Mouse (Mus musculus) forebrain, embryonic 14.5 days (tissue): ENCODE data around the gene Antxrl. TPM values are rescaled to one million over a fixed set of nuclear protein-coding genes. Genes with fewer than 3 reads are reported as not detected.

Source experiments
- ATAC-seq: fragments of 200-750 bp; cut with Nextera tagmentation; 2 replicates; pipeline ENCODE4 v1.8.0; 2017; ENCODE audit warnings: mild to moderate bottlenecking, moderate library complexity
- DNase-seq: peaks from one replicate; pipeline ENCODE4 v3.0.0-alpha.2; 2015; ENCODE audit warnings: low spot score
- H3K27ac ChIP-seq: fragments of 300-500 bp; sonication (generic); 2 replicates; pipeline ENCODE4 v1.5.1; 2014; ENCODE audit warnings: low read depth, mild to moderate bottlenecking, control low read depth, low read length, moderate library complexity
- H3K27me3 ChIP-seq: fragments of 300-500 bp; sonication (generic); replicated peaks from 2 replicates; pipeline ENCODE4 v1.6.1; 2014; ENCODE audit warnings: low read length, control low read depth, mixed read lengths; ENCODE audit not compliant: control insufficient read depth, insufficient read depth
- H3K36me3 ChIP-seq: fragments of 300-500 bp; sonication (generic); 2 replicates; pipeline ENCODE4 v1.6.1; 2014; ENCODE audit warnings: low read length, control low read depth; ENCODE audit not compliant: control insufficient read depth, insufficient read depth
- H3K4me1 ChIP-seq: fragments of 300-500 bp; sonication (generic); 2 replicates; pipeline ENCODE4 v1.6.1; 2014; ENCODE audit warnings: antibody characterized with exemption, low read length, control low read depth; ENCODE audit not compliant: control insufficient read depth, insufficient read depth
- H3K4me2 ChIP-seq: fragments of 300-500 bp; sonication (generic); 2 replicates; pipeline ENCODE4 v1.6.1; 2014; ENCODE audit warnings: mild to moderate bottlenecking, control low read depth, low read length
- H3K4me3 ChIP-seq: fragments of 300-500 bp; sonication (generic); 2 replicates; pipeline ENCODE4 v1.5.1; 2014; ENCODE audit warnings: low read depth, low read length, control low read depth
- H3K9ac ChIP-seq: fragments of 300-500 bp; sonication (generic); 2 replicates; pipeline ENCODE4 v1.6.1; 2014; ENCODE audit warnings: mild to moderate bottlenecking, low read length, control low read depth, moderate library complexity
- H3K9me3 ChIP-seq: fragments of 300-500 bp; sonication (generic); replicated peaks from 2 replicates; pipeline ENCODE4 v1.6.1; 2016; ENCODE audit warnings: low read length, control low read depth, mixed read lengths; ENCODE audit not compliant: control insufficient read depth
- WGBS: fragments of 180-500 bp; shearing (Covaris S2); extraction: QIAGEN DNeasy Blood & Tissue Kit; methylation state at CpG from one replicate; pipeline ENCODE4 v1.1.7; 2014; 5-methylcytosine and 5-hydroxymethylcytosine counted together
- polyA plus RNA-seq: library from polyadenylated mRNA; unstranded; fragments of >200 nt; fragmentation: Nextera tagmentation; extraction: Ambion mirVana; gene quantifications from 2 replicates; pipeline ENCODE4 v1.2.1, GENCODE M21; 2014

The Antxrl gene
- not detected in 2 replicates for polyA plus RNA-seq

GRCm38 (mm10) chr14:34052516-34052915 lies at the start of gene Antxrl:
Gene Antxrl, plus strand, starts transcription at chr14:34052707.
- ATAC-seq (no peak), DNase-seq (no peak)
- no peak within 1 kb of the TSS for H3K4me3 ChIP-seq
- no peaks in the 10 kb centered on the region for H3K27me3 ChIP-seq
- H3K4me2 ChIP-seq, result no peak within 1 kb of the TSS
- 94% methylated on average over 6 of the region's 6 CpGs for WGBS
- no peaks in the 10 kb centered on the region for H3K9me3 ChIP-seq
- no peak within 1 kb of the TSS for H3K9ac ChIP-seq
- H3K36me3 ChIP-seq, result no peaks in the 10 kb centered on the region
- no peak within 1 kb of the TSS for H3K27ac ChIP-seq
- no peaks in the 10 kb centered on the region for H3K4me1 ChIP-seq

- no peak within 1 kb of the TSS for H3K27ac ChIP-seq
- DNase-seq, result no peak
- H3K9ac ChIP-seq, result no peak within 1 kb of the TSS
- H3K27me3 ChIP-seq, result no peaks in the 10 kb centered on the region
- no peaks in the 10 kb centered on the region for H3K9me3 ChIP-seq
- no peak within 1 kb of the TSS for H3K4me3 ChIP-seq
- H3K4me2 ChIP-seq, result no peak within 1 kb of the TSS
- no peaks in the 10 kb centered on the region for H3K4me1 ChIP-seq
- no peak for ATAC-seq
- H3K36me3 ChIP-seq, result no peaks in the 10 kb centered on the region
- WGBS, result 88% methylated on average over 3 of the region's 3 CpGs
Observed at GRCm38 (mm10) chr14:34015063-34015462, 37.4 kb upstream of the Antxrl start, which contains the start of gene Gm30083. Gene Gm30083, minus strand, starts transcription at chr14:34015182.

- H3K27ac ChIP-seq, result no peak within 1 kb of the TSS
- ATAC-seq, result no peak
- H3K27me3 ChIP-seq, result no peaks in the 10 kb centered on the region
- no peak within 1 kb of the TSS for H3K4me2 ChIP-seq
- no peaks in the 10 kb centered on the region for H3K4me1 ChIP-seq
- WGBS, result 91% methylated on average over 4 of the region's 4 CpGs
- no peak within 1 kb of the TSS for H3K9ac ChIP-seq
- H3K36me3 ChIP-seq, result no peaks in the 10 kb centered on the region
- no peaks in the 10 kb centered on the region for H3K9me3 ChIP-seq
- H3K4me3 ChIP-seq, result no peak within 1 kb of the TSS
- no peak for DNase-seq
Observed at GRCm38 (mm10) chr14:34016381-34016780, 36.1 kb upstream of the Antxrl start, which contains the start of gene Gm5460. Gene Gm5460, plus strand, starts transcription at chr14:34016758.

- Histone ChIP-seq H3K36me3 (no peaks in the 10 kb centered on the region), H3K9ac (no peak overlapping the region), H3K4me3 (no peak overlapping the region), H3K27me3 (no peaks in the 10 kb centered on the region), H3K9me3 (no peaks in the 10 kb centered on the region), H3K27ac (no peak overlapping the region), H3K4me1 (no peaks in the 10 kb centered on the region), H3K4me2 (no peak overlapping the region)
- no peak for DNase-seq
- 85% methylated on average over 2 of the region's 2 CpGs for whole genome bisulfite sequencing
- no peak for ATAC-seq
Observed at GRCm38 (mm10) chr14:34016938-34017337, 35.6 kb upstream of the Antxrl start.

GRCm38 (mm10) chr14:34026710-34027109 lies 25.8 kb upstream of the Antxrl start:
- no peaks in the 10 kb centered on the region for H3K4me1 ChIP-seq
- no peak overlapping the region for H3K4me2 ChIP-seq
- H3K27me3 ChIP-seq, result no peaks in the 10 kb centered on the region
- 64% methylated on average over 2 of the region's 2 CpGs for WGBS
- no peak overlapping the region for H3K27ac ChIP-seq
- DNase-seq (no peak), ATAC-seq (no peak)
- H3K9ac ChIP-seq, result no peak overlapping the region
- H3K9me3 ChIP-seq, result 0 out of 2 replicates have a peak, but pooled peaks cover 5% of the 10 kb centered on the region
- no peak overlapping the region for H3K4me3 ChIP-seq
- no peaks in the 10 kb centered on the region for H3K36me3 ChIP-seq

- Histone ChIP-seq H3K9ac (no peak overlapping the region), H3K9me3 (no peaks in the 10 kb centered on the region), H3K4me2 (no peak overlapping the region), H3K4me3 (no peak overlapping the region), H3K36me3 (no peaks in the 10 kb centered on the region), H3K27me3 (no peaks in the 10 kb centered on the region), H3K27ac (no peak overlapping the region), H3K4me1 (no peaks in the 10 kb centered on the region)
- DNase-seq (no peak), ATAC-seq (no peak)
- 90% methylated on average over 8 of the region's 8 CpGs for WGBS
Observed at GRCm38 (mm10) chr14:34033841-34034610, 18.5 kb upstream of the Antxrl start.

GRCm38 (mm10) chr14:34041241-34041640 lies 11.3 kb upstream of the Antxrl start:
- Histone ChIP-seq H3K4me2 (no peak overlapping the region), H3K27me3 (no peaks in the 10 kb centered on the region), H3K36me3 (no peaks in the 10 kb centered on the region), H3K9me3 (no peaks in the 10 kb centered on the region), H3K9ac (no peak overlapping the region), H3K27ac (no peak overlapping the region), H3K4me1 (no peaks in the 10 kb centered on the region), H3K4me3 (no peak overlapping the region)
- no peak for DNase-seq
- no peak for ATAC-seq
- 76% methylated on average over 4 of the region's 4 CpGs for WGBS

- no peaks in the 10 kb centered on the region for H3K27me3 ChIP-seq
- no peak for ATAC-seq
- no peak overlapping the region for H3K9ac ChIP-seq
- no peaks in the 10 kb centered on the region for H3K9me3 ChIP-seq
- H3K4me3 ChIP-seq, result no peak overlapping the region
- WGBS, result 74% methylated on average over 3 of the region's 3 CpGs
- H3K4me1 ChIP-seq, result no peaks in the 10 kb centered on the region
- no peak for DNase-seq
- no peaks in the 10 kb centered on the region for H3K36me3 ChIP-seq
- no peak overlapping the region for H3K27ac ChIP-seq
- H3K4me2 ChIP-seq, result no peak overlapping the region
Observed at GRCm38 (mm10) chr14:34043341-34043740, 9.2 kb upstream of the Antxrl start.

GRCm38 (mm10) chr14:34050101-34050779 lies 2.3 kb upstream of the Antxrl start:
- DNase-seq, result peak; percentile 34
- H3K36me3 ChIP-seq, result no peaks in the 10 kb centered on the region
- no peaks in the 10 kb centered on the region for H3K4me1 ChIP-seq
- no peak overlapping the region for H3K27ac ChIP-seq
- no peaks in the 10 kb centered on the region for H3K9me3 ChIP-seq
- no peaks in the 10 kb centered on the region for H3K27me3 ChIP-seq
- H3K4me2 ChIP-seq, result no peak overlapping the region
- no peak overlapping the region for H3K9ac ChIP-seq
- ATAC-seq, result no peak
- H3K4me3 ChIP-seq, result no peak overlapping the region
- WGBS, result 59% methylated on average over 5 of the region's 5 CpGs
